ENCODE assay signal across 8 mouse cellular contexts in the genomic region with DNA sequence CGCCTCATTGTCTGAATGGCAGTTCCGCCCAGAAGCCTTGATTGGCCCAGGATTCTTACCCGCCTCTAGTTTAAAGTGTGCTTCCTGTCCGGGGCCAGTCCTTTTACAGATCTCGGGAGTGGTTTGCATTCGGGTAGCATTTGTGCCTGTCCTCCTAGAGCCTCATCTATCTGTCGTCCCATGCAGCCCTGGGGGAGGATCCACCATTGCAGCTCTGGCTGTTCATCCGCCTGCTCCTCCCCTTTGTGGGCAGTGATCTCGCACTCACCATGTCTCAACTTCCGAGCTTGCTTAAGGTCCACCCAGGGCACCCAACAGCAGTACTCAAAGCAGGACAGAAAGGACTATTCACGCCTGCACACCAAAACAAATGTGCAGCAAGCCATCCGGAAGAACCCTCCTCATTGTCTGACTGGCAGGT. TPM values are rescaled to one million over a fixed set of nuclear protein-coding genes. Genes with fewer than 3 reads are reported as not detected.
DNase-seq lines count a peak whose midpoint lies in the region; ATAC-seq and TF ChIP-seq lines count a peak whose summit lies in the region.
"Not testable (repeated sequence)": the region's sequence is repeated elsewhere in the genome, so short reads cannot be mapped to it uniquely, and the experiment has no call there.

No protein-coding gene starts in this region.

- H3K9ac ChIP-seq in heart, embryonic 13.5 days; liver, embryonic 13.5 days: not testable (repeated sequence)

- not testable (repeated sequence) for H3K27ac ChIP-seq in heart, embryonic 13.5 days (replicated peaks); liver, embryonic 13.5 days; testis, adult 2 months (ENCODE audit: control insufficient read depth, insufficient read depth, low read depth, low read length)

- H3K27me3 ChIP-seq in E14TG2a.4 (ENCODE audit: insufficient read depth, low read length); heart, embryonic 13.5 days (replicated peaks); liver, embryonic 13.5 days; testis, adult 2 months (ENCODE audit: control insufficient read depth, insufficient read depth, low read length): not testable (repeated sequence)

- H3K9me3 ChIP-seq in E14TG2a.4 (ENCODE audit: low read length); heart, embryonic 13.5 days; liver, embryonic 13.5 days (replicated peaks): not testable (repeated sequence)

- not testable (repeated sequence) for TF ChIP-seq POLR2A in testis, adult 2 months (IDR thresholded peaks at IDR 0.05; ENCODE audit: control insufficient read depth, low read depth, low read length)

- peak overlapping the region; percentile 27 for H3K4me2 ChIP-seq in heart, embryonic 13.5 days
- H3K4me2 ChIP-seq in liver, embryonic 13.5 days, result peak overlapping the region; percentile 19; the same call in 1 of the 2 replicates

- not testable (repeated sequence) for ATAC-seq in heart, embryonic 13.5 days (ENCODE audit: extremely low read depth, insufficient number of reproducible peaks, low FRiP score, low TSS enrichment); liver, embryonic 13.5 days (ENCODE audit: low read depth)
- peak; percentile 70 for ATAC-seq in megakaryocyte, adult 5-6 weeks (ENCODE audit: poor library complexity, severe bottlenecking)

- TF ChIP-seq CTCF in E14TG2a.4 (conservative IDR thresholded peaks at IDR 0.05; ENCODE audit: low read length); testis, adult 2 months (IDR thresholded peaks at IDR 0.05; ENCODE audit: control insufficient read depth, insufficient read depth, insufficient replicate concordance, low read depth, low read length): not testable (repeated sequence)

- peak; percentile 93 for DNase-seq in ZHBTc4 (ENCODE audit: low read depth, low spot score)
- peak; percentile 2 to 3 for DNase-seq in cerebellum, postnatal 36 days
- peak; percentile 22 for DNase-seq in kidney, postnatal 10 days
- not testable (repeated sequence) for DNase-seq in liver, embryonic 13.5 days

- 48% methylated on average over 12 of the region's 12 CpGs for WGBS in heart, embryonic 13.5 days
- 40% methylated on average over 12 of the region's 12 CpGs for WGBS in liver, embryonic 13.5 days (ENCODE audit: insufficient replicate concordance)

- H3K36me3 ChIP-seq in E14TG2a.4 (ENCODE audit: insufficient read depth, low read length); heart, embryonic 13.5 days; liver, embryonic 13.5 days; testis, adult 2 months (ENCODE audit: control insufficient read depth, insufficient read depth, low read length): not testable (repeated sequence)

- H3K4me1 ChIP-seq in E14TG2a.4 (replicated peaks; ENCODE audit: low read depth, low read length), result peaks cover 32% of the 10 kb centered on the region
- not testable (repeated sequence) for H3K4me1 ChIP-seq in heart, embryonic 13.5 days; liver, embryonic 13.5 days (replicated peaks); testis, adult 2 months (ENCODE audit: control insufficient read depth, insufficient read depth, low read length)

- peak overlapping the region; percentile 81 for H3K4me3 ChIP-seq in E14TG2a.4 (replicated peaks; ENCODE audit: low read length)
- not testable (repeated sequence) for H3K4me3 ChIP-seq in heart, embryonic 13.5 days; liver, embryonic 13.5 days (replicated peaks)
- H3K4me3 ChIP-seq in testis, adult 2 months (ENCODE audit: control insufficient read depth, low read depth, low read length), result peak overlapping the region; percentile 25; the same call in 1 of the 2 replicates

RNA-seq across cellular contexts. Expression of gene Erap1, which starts 48.0 kb away (rescaled TPM):
- 11.3 TPM in 2 replicates for polyA plus RNA-seq in heart, embryonic 13.5 days (2015; fragmentation: Nextera tagmentation; extraction: Ambion mirVana)
- 11.2 and 14.5 TPM in 2 replicates for polyA plus RNA-seq in liver, embryonic 13.5 days (2015; fragmentation: Nextera tagmentation; extraction: Ambion mirVana)
- 76.1 and 106 TPM in 2 replicates for total RNA-seq in megakaryocyte, adult 5-6 weeks (2015)
- 112 and 123 TPM in 2 replicates for total RNA-seq in megakaryocyte, adult 5-6 weeks (2017)
- polyA plus RNA-seq in testis, adult 2 months (2012; rRNA removed), result 2.9 and 3.1 TPM in 2 replicates
